Mouse (Mus musculus) left cerebral cortex, postnatal 25 days (tissue): ENCODE data around the gene Pcdh8. TPM values are rescaled to one million over a fixed set of nuclear protein-coding genes. Genes with fewer than 3 reads are reported as not detected.

Source experiments
- DNase-seq, 2 experiments: peaks; one replicate each; pipeline ENCODE4 v3.0.0; 2022; ENCODE audit warnings: low spot score in 2 of 2, mixed read lengths in 1 of 2
- intact Hi-C: fragments of 180-260 bp; cut with DNase I; formaldehyde crosslinking; loops from one replicate; pipeline ENCODE4 v1.15.1; 2025
- total RNA-seq, 2 experiments: library from RNA; stranded (reverse); gene quantifications; 2 replicates each; pipeline ENCODE4 v1.2.3; 2021

The Pcdh8 gene
- total RNA-seq: 10 to 100 TPM; 64.4 to 69.0 TPM

- intact Hi-C loops: loop anchor here (2.0 to 10.0 kb wide), 3 partner anchors 144 to 264 kb away; no protein-coding TSS in a partner anchor
- DNase-seq: peak; percentile 93 to 94
Observed at GRCm38 (mm10) chr14:79771094-79771535, at the start of gene Pcdh8. TSS of gene Pcdh8 (minus strand) at chr14:79771312.

GRCm38 (mm10) chr14:79814709-79815108 lies 43.6 kb upstream of the Pcdh8 start:
- intact Hi-C loops: no loop called here
- no peak for DNase-seq

GRCm38 (mm10) chr14:79814084-79814483 lies 43.0 kb upstream of the Pcdh8 start:
- intact Hi-C loops: no loop called here

GRCm38 (mm10) chr14:79793179-79793578 lies 22.1 kb upstream of the Pcdh8 start:
- DNase-seq: peak in 1 of 2 experiments; percentile 40
- intact Hi-C loops: no loop called here

More at GRCm38 (mm10) chr14:79814084-79814483, 43.0 kb upstream of the Pcdh8 start:
- no peak for DNase-seq

- intact Hi-C loops: loop anchor here (5.0 kb wide), 1 partner anchor 428 kb away; no protein-coding TSS in a partner anchor
Observed at GRCm38 (mm10) chr14:79789535-79789934, 18.4 kb upstream of the Pcdh8 start.

GRCm38 (mm10) chr14:79788656-79789204 lies 17.6 kb upstream of the Pcdh8 start:
- intact Hi-C loops: loop anchor here (5.0 kb wide), 1 partner anchor 429 kb away; no protein-coding TSS in a partner anchor
- DNase-seq: no peak

More at GRCm38 (mm10) chr14:79789535-79789934, 18.4 kb upstream of the Pcdh8 start:
- DNase-seq: no peak

GRCm38 (mm10) chr14:79787918-79788317 lies 16.8 kb upstream of the Pcdh8 start:
- intact Hi-C loops: loop anchor here (5.0 kb wide), 1 partner anchor 429 kb away; no protein-coding TSS in a partner anchor
- DNase-seq: no peak

- intact Hi-C loops: loop anchor here (5.0 kb wide), 1 partner anchor 432 kb away; no protein-coding TSS in a partner anchor
- DNase-seq: no peak
Observed at GRCm38 (mm10) chr14:79785400-79785799, 14.3 kb upstream of the Pcdh8 start.

GRCm38 (mm10) chr14:79780889-79781288 lies 9.8 kb upstream of the Pcdh8 start:
- intact Hi-C loops: no loop called here
- DNase-seq: no peak

- intact Hi-C loops: no loop called here
Observed at GRCm38 (mm10) chr14:79780332-79780731, 9.2 kb upstream of the Pcdh8 start.

GRCm38 (mm10) chr14:79779841-79780240 lies 8.7 kb upstream of the Pcdh8 start:
- no peak for DNase-seq
- intact Hi-C loops: loop anchor here (10.0 kb wide), 2 partner anchors 135 to 255 kb away; no protein-coding TSS in a partner anchor

More at GRCm38 (mm10) chr14:79780332-79780731, 9.2 kb upstream of the Pcdh8 start:
- DNase-seq: no peak

- intact Hi-C loops: loop anchor here (10.0 kb wide), 2 partner anchors 141 to 261 kb away; no protein-coding TSS in a partner anchor
- peak; percentile 28 to 43 for DNase-seq
Observed at GRCm38 (mm10) chr14:79773425-79774391, 2.6 kb upstream of the Pcdh8 start.

GRCm38 (mm10) chr14:79771802-79772511 lies 845 bp upstream of the Pcdh8 start:
- intact Hi-C loops: loop anchor here (2.0 to 10.0 kb wide), 3 partner anchors 143 to 263 kb away; no protein-coding TSS in a partner anchor
- peak in 1 of 2 experiments; percentile 10 for DNase-seq

GRCm38 (mm10) chr14:79770306-79771093 lies 612 bp downstream of the Pcdh8 start:
- peak in 1 of 2 experiments; percentile 39 for DNase-seq
- intact Hi-C loops: loop anchor here (2.0 to 10.0 kb wide), 3 partner anchors 144 to 264 kb away; no protein-coding TSS in a partner anchor

GRCm38 (mm10) chr14:79769618-79770017 lies 1.5 kb downstream of the Pcdh8 start:
- DNase-seq: peak; percentile 57 to 74
- intact Hi-C loops: loop anchor here (2.0 to 10.0 kb wide), 3 partner anchors 145 to 265 kb away; no protein-coding TSS in a partner anchor

GRCm38 (mm10) chr14:79768996-79769395 lies 2.1 kb downstream of the Pcdh8 start:
- intact Hi-C loops: loop anchor here (1.0 kb wide), 1 partner anchor 445 kb away; no protein-coding TSS in a partner anchor
- peak; percentile 21 to 28 for DNase-seq

GRCm38 (mm10) chr14:79768076-79768830 lies 2.9 kb downstream of the Pcdh8 start:
- intact Hi-C loops: loop anchor here (1.0 kb wide), 1 partner anchor 446 kb away; no protein-coding TSS in a partner anchor
- no peak for DNase-seq
